Mouse (Mus musculus): Measurements from ENCODE around the gene Mcrs1.

DNA sequence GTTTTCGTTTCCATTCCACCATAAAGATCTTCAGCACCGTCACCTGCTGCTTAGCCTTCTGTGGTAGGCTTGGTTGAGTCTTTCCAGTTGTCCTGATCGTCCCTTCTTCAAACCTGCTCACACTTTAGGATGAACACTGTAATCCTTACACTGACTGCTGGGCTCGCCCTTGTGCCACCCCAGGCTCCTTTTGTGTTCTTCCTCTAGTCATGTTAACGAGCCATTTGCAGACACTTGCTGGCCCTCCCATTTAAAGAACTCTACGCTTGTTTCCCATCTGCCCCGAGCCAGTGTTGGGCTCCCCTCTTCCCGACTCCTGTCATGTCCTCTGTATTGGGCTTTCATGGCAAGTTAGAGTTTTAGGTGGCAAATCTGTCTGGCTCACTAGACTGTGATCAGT lies 45.8 kb downstream of the Mcrs1 start:
- TF ChIP-seq CTCF (IDR thresholded peaks at IDR 0.05; ENCODE audit: insufficient read depth, low read length), result no peak
- TF ChIP-seq POLR2A (IDR thresholded peaks at IDR 0.05; ENCODE audit: borderline replicate concordance, extremely low read depth, low read depth, low read length), result no peak

Data from lung, adult 2 months (tissue).